Mouse (Mus musculus) cerebellum, adult 2 months (tissue): Measurements from ENCODE around the gene Dtwd1. TPM values are rescaled to one million over a fixed set of nuclear protein-coding genes. Genes with fewer than 3 reads are reported as not detected.

Experiments used
- DNase-seq, 2 experiments: peaks; one replicate each; pipeline ENCODE4 v3.0.0; 2021
- H3K27ac ChIP-seq: fragments of 200-500 bp; 2 replicates; pipeline ENCODE4 v1.5.1; 2012; ENCODE audit warnings: low read length, control low read depth, inconsistent platforms; ENCODE audit not compliant: insufficient read depth
- H3K27me3 ChIP-seq: fragments of 200-500 bp; 2 replicates; pipeline ENCODE4 v1.6.1; 2012; ENCODE audit warnings: inconsistent platforms, mild to moderate bottlenecking, low read length, moderate library complexity; ENCODE audit not compliant: control insufficient read depth, insufficient read depth
- H3K4me1 ChIP-seq: fragments of 200-500 bp; 2 replicates; pipeline ENCODE4 v1.6.1; 2011; ENCODE audit warnings: low read length; ENCODE audit not compliant: control insufficient read depth, insufficient read depth
- H3K4me3 ChIP-seq: fragments of 200-500 bp; replicated peaks from 2 replicates; pipeline ENCODE3; 2011; ENCODE audit warnings: mild to moderate bottlenecking, low read depth, low read length, control low read depth; ENCODE audit not compliant: insufficient read depth
- CTCF ChIP-seq: fragments of 200-500 bp; IDR thresholded peaks from 2 replicates; pipeline ENCODE4 v1.5.1; 2011; ENCODE audit warnings: low read depth, mild to moderate bottlenecking, control low read depth, low read length, moderate library complexity, borderline replicate concordance; ENCODE audit not compliant: insufficient read depth
- POLR2A ChIP-seq: fragments of 200-500 bp; IDR thresholded peaks from 2 replicates; pipeline ENCODE4 v1.6.1; 2011; ENCODE audit warnings: low read length, control low read depth, borderline replicate concordance; ENCODE audit not compliant: insufficient read depth
- WGBS: fragments of 180-500 bp; shearing (Covaris S2); methylation state at CpG from one replicate; pipeline ENCODE4 v1.1.7; 2018; 5-methylcytosine and 5-hydroxymethylcytosine counted together
- polyA plus RNA-seq: library from polyadenylated mRNA; depleted of rRNA; stranded (reverse); fragments of >200 nt; gene quantifications from 2 replicates; pipeline ENCODE4 v1.2.3, GENCODE M21; 2012; rRNA removed

Dtwd1 gene
- 10.5 and 11.3 TPM in 2 replicates for polyA plus RNA-seq

GRCm38 (mm10) chr2:126151855-126152571 lies at the start of gene Dtwd1, which contains the start of gene Fam227b:
Gene Dtwd1 (plus strand): TSS chr2:126152141.
Gene Fam227b (minus strand): TSS chr2:126152004.
- Histone ChIP-seq H3K4me1 (no peaks in the 10 kb centered on the region), H3K4me3 (peak within 1 kb of the TSS; percentile 86), H3K27ac (peak within 1 kb of the TSS; percentile 74), H3K27me3 (no peaks in the 10 kb centered on the region; the same call in 1 of the 2 replicates)
- DNase-seq, result peak; percentile 97 to 98
- WGBS, result under 1% methylated on average over 57 of the region's 57 CpGs
- peak; percentile 50 for TF ChIP-seq POLR2A
- TF ChIP-seq CTCF, result no peak

- TF ChIP-seq POLR2A, result no peak
- TF ChIP-seq CTCF, result no peak
- H3K27ac ChIP-seq, result no peak overlapping the region
- H3K4me3 ChIP-seq, result no peak overlapping the region
- DNase-seq, result no peak
- no peaks in the 10 kb centered on the region for H3K4me1 ChIP-seq
- no peaks in the 10 kb centered on the region; the same call in 1 of the 2 replicates for H3K27me3 ChIP-seq
Observed at GRCm38 (mm10) chr2:126147723-126148122, 4.2 kb upstream of the Dtwd1 start.

DNA sequence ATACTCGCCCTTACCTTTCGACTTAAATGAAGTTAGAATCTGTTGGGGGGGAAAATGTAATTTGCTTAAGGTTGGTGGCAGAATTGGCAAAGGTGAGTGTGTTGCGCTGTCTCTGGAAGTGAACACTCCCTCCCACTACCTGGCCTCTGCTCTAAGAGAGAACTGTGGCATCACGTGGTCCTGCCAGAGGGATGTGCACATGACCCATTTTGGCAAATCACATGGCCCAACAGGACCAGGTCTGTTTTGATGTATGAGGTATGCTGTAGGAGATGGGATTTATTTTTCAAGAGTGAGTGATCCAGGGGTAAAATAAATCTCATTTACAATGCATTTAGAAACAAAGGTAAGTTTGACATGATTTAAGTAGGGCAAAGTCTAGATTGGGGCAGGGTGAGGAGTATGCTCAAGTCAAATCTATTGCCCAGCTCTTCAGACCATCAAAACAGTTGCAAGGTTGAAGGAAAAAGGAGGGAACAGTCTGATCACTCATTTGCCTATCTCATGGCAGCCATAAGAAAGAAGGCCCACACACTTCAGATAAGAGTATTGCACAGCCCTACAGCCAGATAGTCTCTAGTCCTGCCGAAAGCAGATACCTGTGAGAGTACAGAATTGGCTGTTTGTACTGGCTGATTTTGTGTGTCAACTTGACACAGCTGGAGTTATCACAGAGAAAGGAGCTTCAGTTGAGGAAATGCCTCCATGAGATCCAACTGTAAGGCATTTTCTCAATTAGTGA lies 13.5 kb downstream of the Dtwd1 start:
- H3K27ac ChIP-seq, result no peak overlapping the region
- no peaks in the 10 kb centered on the region for H3K27me3 ChIP-seq
- 86% methylated on average over 5 of the region's 5 CpGs for WGBS
- TF ChIP-seq CTCF (no peak), POLR2A (no peak)
- DNase-seq, result no peak
- no peak overlapping the region for H3K4me3 ChIP-seq
- H3K4me1 ChIP-seq, result no peaks in the 10 kb centered on the region

DNA sequence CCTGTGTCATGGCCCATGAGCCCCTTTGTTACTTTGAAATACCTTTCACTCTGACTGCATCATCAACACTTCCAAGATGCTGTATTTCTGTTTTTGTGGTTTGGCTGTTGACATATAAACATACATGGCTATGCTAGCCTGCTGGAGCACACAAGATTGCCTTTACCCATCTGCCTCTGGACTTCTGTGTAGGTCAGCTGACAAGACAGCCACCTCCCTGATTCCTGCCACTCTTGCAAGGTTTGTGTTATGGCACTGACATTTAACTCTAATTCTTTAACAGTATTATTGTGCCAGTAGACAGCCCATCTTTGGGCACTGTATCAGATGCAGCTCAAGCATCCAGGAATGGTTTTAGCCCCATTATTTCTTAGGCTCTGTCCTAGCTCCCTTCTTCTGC lies 14.4 kb downstream of the Dtwd1 start:
- TF ChIP-seq CTCF, result no peak
- TF ChIP-seq POLR2A, result no peak
- Histone ChIP-seq H3K27ac (no peak overlapping the region), H3K27me3 (no peaks in the 10 kb centered on the region), H3K4me1 (no peaks in the 10 kb centered on the region), H3K4me3 (no peak overlapping the region)
- DNase-seq, result no peak

DNA sequence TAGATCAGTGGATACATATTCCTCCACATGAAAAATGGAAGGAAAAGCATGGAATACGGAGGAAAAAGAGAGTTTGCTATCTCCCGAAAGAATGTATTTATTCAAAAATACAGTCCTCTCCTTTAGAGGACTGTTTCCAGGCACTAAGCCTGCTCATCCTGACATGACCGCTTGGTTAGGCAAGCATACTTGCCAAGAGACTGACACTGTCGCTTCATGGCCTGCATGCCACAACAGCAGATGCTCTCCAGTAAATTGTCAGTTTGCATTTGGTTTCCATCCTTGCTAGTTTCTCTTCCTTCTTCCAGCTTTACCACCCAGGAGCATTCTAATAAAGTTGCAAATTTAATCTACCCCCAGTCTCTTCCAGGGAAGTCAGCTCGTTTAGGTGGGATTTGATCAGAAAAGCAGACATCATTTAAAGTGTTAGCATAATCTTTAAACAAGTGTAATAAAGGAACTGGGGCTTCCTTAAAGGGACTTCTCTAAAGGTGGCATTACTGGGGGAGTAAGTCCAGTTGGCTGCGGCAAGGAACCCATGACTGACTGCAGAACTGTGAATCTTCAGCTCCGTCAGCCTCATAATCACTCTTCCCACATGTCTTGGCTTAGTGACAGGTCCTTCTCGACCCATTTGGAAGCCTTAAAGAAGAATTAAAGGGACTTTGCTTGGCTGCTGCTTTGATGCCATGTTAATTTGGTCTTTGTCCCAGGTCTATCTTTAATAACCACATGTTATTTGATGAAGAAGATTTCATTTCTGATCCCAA lies 15.1 kb downstream of the Dtwd1 start:
- Histone ChIP-seq H3K4me3 (no peak overlapping the region), H3K27ac (no peak overlapping the region), H3K4me1 (no peaks in the 10 kb centered on the region), H3K27me3 (no peaks in the 10 kb centered on the region)
- 19% methylated on average over 8 of the region's 8 CpGs for WGBS
- DNase-seq, result no peak
- no peak for TF ChIP-seq CTCF
- no peak for TF ChIP-seq POLR2A

- Histone ChIP-seq H3K4me3 (no peak overlapping the region), H3K27me3 (no peaks in the 10 kb centered on the region), H3K4me1 (no peaks in the 10 kb centered on the region), H3K27ac (no peak overlapping the region)
- no peak for DNase-seq
- TF ChIP-seq CTCF (no peak), POLR2A (no peak)
- 100% methylated on average over 1 of the region's 1 CpGs for WGBS
Observed at GRCm38 (mm10) chr2:126171427-126171826, 19.5 kb downstream of the Dtwd1 start.

DNA sequence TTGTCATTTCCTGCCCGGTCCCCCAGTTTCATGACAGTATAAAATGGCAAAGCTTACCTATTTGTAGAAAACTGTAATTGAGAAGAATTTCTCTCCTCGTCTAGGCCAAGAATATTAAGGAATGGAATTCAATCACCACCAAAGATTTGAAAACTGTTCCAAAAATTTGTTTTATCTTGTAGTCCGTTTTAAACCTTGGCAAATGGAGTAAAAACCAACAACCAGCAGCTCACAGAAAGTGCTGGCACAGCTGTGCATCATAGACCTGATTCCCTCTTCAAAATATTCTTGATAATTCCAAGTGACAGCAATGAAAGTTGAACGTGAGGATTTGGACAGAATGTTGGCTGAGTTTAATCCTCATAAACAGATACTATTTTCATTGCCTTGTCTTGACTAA lies 39.4 kb downstream of the Dtwd1 start:
- DNase-seq, result no peak
- Histone ChIP-seq H3K4me1 (no peaks in the 10 kb centered on the region), H3K27ac (no peak overlapping the region), H3K27me3 (no peaks in the 10 kb centered on the region), H3K4me3 (no peak overlapping the region)
- TF ChIP-seq CTCF (no peak), POLR2A (no peak)
- 17% methylated on average over 4 of the region's 4 CpGs for WGBS
